Mouse (Mus musculus): ENCODE results near the gene Sipa1l2. TPM values are rescaled to one million over a fixed set of nuclear protein-coding genes. Genes with fewer than 3 reads are reported as not detected.

Gene Sipa1l2
- total and polyA plus RNA-seq, 2 experiments from 2014 or later, result 10.1 to 52.6 TPM

- ATAC-seq (ENCODE audit: low FRiP score), result no peak
- Histone ChIP-seq H3K4me3 (ENCODE audit: low read depth, low read length) (no peak overlapping the region), H3K9ac (replicated peaks; ENCODE audit: low read length, poor library complexity, severe bottlenecking) (no peak overlapping the region), H3K4me1 (ENCODE audit: insufficient read depth, low read length) (peaks cover 23% of the 10 kb centered on the region; the same call in 1 of the 2 replicates), H3K4me2 (ENCODE audit: low read depth, low read length, poor library complexity, severe bottlenecking) (no peak overlapping the region), H3K27me3 (ENCODE audit: insufficient read depth, low read length) (no peaks in the 10 kb centered on the region), H3K9me3 (ENCODE audit: low read length) (no peaks in the 10 kb centered on the region), H3K27ac (ENCODE audit: low read depth, low read length) (no peak overlapping the region), H3K36me3 (ENCODE audit: insufficient read depth, low read length) (no peaks in the 10 kb centered on the region)
- TF ChIP-seq CTCF (IDR thresholded peaks at IDR 0.05), result no peak
- 82% methylated on average over 8 of the region's 8 CpGs for WGBS
- DNase-seq (ENCODE audit: low spot score), result no peak
These were observed 6.7 kb downstream of the Sipa1l2 start for GRCm38 (mm10) chr8:125562878-125563277.

GRCm38 (mm10) chr8:125560825-125561490 is 8.7 kb downstream of the Sipa1l2 start:
- no peaks in the 10 kb centered on the region for H3K36me3 ChIP-seq (ENCODE audit: insufficient read depth, low read length)
- H3K4me2 ChIP-seq (ENCODE audit: low read depth, low read length, poor library complexity, severe bottlenecking), result no peak overlapping the region; the same call in 1 of the 2 replicates
- DNase-seq (ENCODE audit: low spot score) (no peak), ATAC-seq (ENCODE audit: low FRiP score) (no peak)
- peaks cover 26% of the 10 kb centered on the region; the same call in 1 of the 2 replicates for H3K4me1 ChIP-seq (ENCODE audit: insufficient read depth, low read length)
- no peaks in the 10 kb centered on the region for H3K27me3 ChIP-seq (ENCODE audit: insufficient read depth, low read length)
- TF ChIP-seq CTCF (IDR thresholded peaks at IDR 0.05), result no peak
- H3K9me3 ChIP-seq (ENCODE audit: low read length), result no peaks in the 10 kb centered on the region
- no peak overlapping the region for H3K9ac ChIP-seq (replicated peaks; ENCODE audit: low read length, poor library complexity, severe bottlenecking)
- H3K4me3 ChIP-seq (ENCODE audit: low read depth, low read length), result no peak overlapping the region
- no peak overlapping the region for H3K27ac ChIP-seq (ENCODE audit: low read depth, low read length)
- 64% methylated on average over 11 of the region's 11 CpGs for WGBS

GRCm38 (mm10) chr8:125559066-125559653 is 10.4 kb downstream of the Sipa1l2 start:
- Histone ChIP-seq H3K27ac (ENCODE audit: low read depth, low read length) (peak overlapping the region; percentile 40), H3K27me3 (ENCODE audit: insufficient read depth, low read length) (no peaks in the 10 kb centered on the region), H3K4me3 (ENCODE audit: low read depth, low read length) (no peak overlapping the region), H3K9me3 (ENCODE audit: low read length) (no peaks in the 10 kb centered on the region), H3K9ac (replicated peaks; ENCODE audit: low read length, poor library complexity, severe bottlenecking) (0 out of 2 replicates have a peak overlapping the region, but pooled peaks have one; percentile 39), H3K4me2 (ENCODE audit: low read depth, low read length, poor library complexity, severe bottlenecking) (peak overlapping the region; percentile 41; the same call in 1 of the 2 replicates), H3K36me3 (ENCODE audit: insufficient read depth, low read length) (no peaks in the 10 kb centered on the region), H3K4me1 (ENCODE audit: insufficient read depth, low read length) (peaks cover 26% of the 10 kb centered on the region; the same call in 1 of the 2 replicates)
- ATAC-seq (ENCODE audit: low FRiP score), result peak; percentile 22; the same call in 1 of the 2 replicates
- 17% methylated on average over 5 of the region's 5 CpGs for WGBS
- DNase-seq (ENCODE audit: low spot score), result no peak
- no peak for TF ChIP-seq CTCF (IDR thresholded peaks at IDR 0.05)

- 20% methylated on average over 23 of the region's 23 CpGs for WGBS
- no peak for TF ChIP-seq CTCF (IDR thresholded peaks at IDR 0.05)
- peaks cover 26% of the 10 kb centered on the region; the same call in 1 of the 2 replicates for H3K4me1 ChIP-seq (ENCODE audit: insufficient read depth, low read length)
- no peak overlapping the region for H3K4me3 ChIP-seq (ENCODE audit: low read depth, low read length)
- peak; percentile 48 for ATAC-seq (ENCODE audit: low FRiP score)
- peak overlapping the region; percentile 40 for H3K27ac ChIP-seq (ENCODE audit: low read depth, low read length)
- no peaks in the 10 kb centered on the region for H3K9me3 ChIP-seq (ENCODE audit: low read length)
- peak; percentile 88 for DNase-seq (ENCODE audit: low spot score)
- no peaks in the 10 kb centered on the region for H3K36me3 ChIP-seq (ENCODE audit: insufficient read depth, low read length)
- H3K27me3 ChIP-seq (ENCODE audit: insufficient read depth, low read length), result no peaks in the 10 kb centered on the region
- 0 out of 2 replicates have a peak overlapping the region, but pooled peaks have one; percentile 39 for H3K9ac ChIP-seq (replicated peaks; ENCODE audit: low read length, poor library complexity, severe bottlenecking)
- peak overlapping the region; percentile 41 for H3K4me2 ChIP-seq (ENCODE audit: low read depth, low read length, poor library complexity, severe bottlenecking)
These were observed 11.2 kb downstream of the Sipa1l2 start for GRCm38 (mm10) chr8:125558109-125559065.

- ATAC-seq (ENCODE audit: low FRiP score) (no peak), DNase-seq (ENCODE audit: low spot score) (no peak)
- no peak overlapping the region for H3K4me2 ChIP-seq (ENCODE audit: low read depth, low read length, poor library complexity, severe bottlenecking)
- H3K36me3 ChIP-seq (ENCODE audit: insufficient read depth, low read length), result no peaks in the 10 kb centered on the region
- H3K4me3 ChIP-seq (ENCODE audit: low read depth, low read length), result no peak overlapping the region
- H3K9me3 ChIP-seq (ENCODE audit: low read length), result no peaks in the 10 kb centered on the region
- H3K27me3 ChIP-seq (ENCODE audit: insufficient read depth, low read length), result no peaks in the 10 kb centered on the region
- no peak for TF ChIP-seq CTCF (IDR thresholded peaks at IDR 0.05)
- no peak overlapping the region; the same call in 1 of the 2 replicates for H3K9ac ChIP-seq (replicated peaks; ENCODE audit: low read length, poor library complexity, severe bottlenecking)
- WGBS, result 54% methylated on average over 10 of the region's 10 CpGs
- peak overlapping the region; percentile 40 for H3K27ac ChIP-seq (ENCODE audit: low read depth, low read length)
- peaks cover 26% of the 10 kb centered on the region; the same call in 1 of the 2 replicates for H3K4me1 ChIP-seq (ENCODE audit: insufficient read depth, low read length)
These were observed 12.1 kb downstream of the Sipa1l2 start for GRCm38 (mm10) chr8:125557391-125558108.

Data from midbrain, postnatal 0 days (tissue).